Mouse (Mus musculus) liver, adult 2 months (tissue): Measurements from ENCODE around the gene Runx1. TPM values are rescaled to one million over a fixed set of nuclear protein-coding genes. Genes with fewer than 3 reads are reported as not detected.
A peak's percentile ranks its signal among the peaks of the same experiment; 100 is the strongest.

Experiments used
- DNase-seq: peaks from one replicate; pipeline ENCODE4 v3.0.0-alpha.2; 2011; ENCODE audit warnings: low read depth, low spot score; ENCODE audit errors: extremely low read depth
- H3K27ac ChIP-seq: fragments of 200-500 bp; replicated peaks from 2 replicates; pipeline ENCODE4 v1.5.1; 2012; ENCODE audit warnings: low read depth, mild to moderate bottlenecking, control low read depth, inconsistent platforms, low read length; ENCODE audit not compliant: insufficient read depth
- H3K27me3 ChIP-seq: fragments of 200-500 bp; 2 replicates; pipeline ENCODE4 v1.6.1; 2012; ENCODE audit warnings: mild to moderate bottlenecking, moderate library complexity, low read length, inconsistent platforms; ENCODE audit not compliant: control insufficient read depth, insufficient read depth
- H3K36me3 ChIP-seq: fragments of 200-500 bp; 2 replicates; pipeline ENCODE4 v1.6.1; 2012; ENCODE audit warnings: low read length, inconsistent platforms; ENCODE audit not compliant: control insufficient read depth, insufficient read depth
- H3K4me1 ChIP-seq: fragments of 200-500 bp; 2 replicates; pipeline ENCODE4 v1.6.1; 2011; ENCODE audit warnings: low read length; ENCODE audit not compliant: control insufficient read depth, insufficient read depth
- H3K4me3 ChIP-seq: fragments of 200-500 bp; 2 replicates; pipeline ENCODE4 v1.5.1; 2011; ENCODE audit warnings: low read depth, mild to moderate bottlenecking, control low read depth, low read length, moderate library complexity; ENCODE audit not compliant: insufficient read depth
- H3K79me2 ChIP-seq: fragments of 200-500 bp; 2 replicates; pipeline ENCODE4 v1.6.1; 2012; ENCODE audit warnings: inconsistent platforms, mild to moderate bottlenecking, low read length, moderate library complexity; ENCODE audit not compliant: control insufficient read depth, insufficient read depth
- H3K9ac ChIP-seq: fragments of 200-500 bp; 2 replicates; pipeline ENCODE4 v1.6.1; 2012; ENCODE audit warnings: low read depth, mild to moderate bottlenecking, control low read depth, inconsistent platforms, low read length
- CTCF ChIP-seq: fragments of 200-500 bp; IDR thresholded peaks from 2 replicates; pipeline ENCODE4 v1.5.1; 2011; ENCODE audit warnings: low read depth, low read length, control low read depth
- POLR2A ChIP-seq: fragments of 200-500 bp; IDR thresholded peaks from 2 replicates; pipeline ENCODE4 v1.6.1; 2011; ENCODE audit warnings: low read length, control low read depth; ENCODE audit not compliant: insufficient read depth; ENCODE audit errors: extremely low read depth
- WGBS: fragments of 180-500 bp; shearing (Covaris S2); methylation state at CpG from one replicate; pipeline ENCODE4 v1.1.7; 2018; 5-methylcytosine and 5-hydroxymethylcytosine counted together
- polyA plus RNA-seq: library from polyadenylated mRNA; depleted of rRNA; stranded (reverse); fragments of >200 nt; gene quantifications from 2 replicates; pipeline ENCODE4 v1.2.3, GENCODE M21; 2012
- total RNA-seq: library from RNA; depleted of rRNA; stranded (reverse); fragments of >200 nt; gene quantifications from 2 replicates; pipeline ENCODE4 v1.2.3, GENCODE M21; 2014

The Runx1 gene
- total and polyA plus RNA-seq, 2 experiments: 0.55 to 0.74 TPM

GRCm38 (mm10) chr16:92864191-92864590 is 38.2 kb upstream of the Runx1 start:
- Histone ChIP-seq H3K9ac (no peak overlapping the region), H3K4me3 (no peak overlapping the region), H3K79me2 (no peaks in the 10 kb centered on the region), H3K27ac (no peak overlapping the region), H3K4me1 (no peaks in the 10 kb centered on the region), H3K36me3 (no peaks in the 10 kb centered on the region), H3K27me3 (no peaks in the 10 kb centered on the region)
- peak; percentile 20 for DNase-seq
- TF ChIP-seq POLR2A (no peak), CTCF (no peak)
- 70% methylated on average over 2 of the region's 2 CpGs for WGBS

DNA sequence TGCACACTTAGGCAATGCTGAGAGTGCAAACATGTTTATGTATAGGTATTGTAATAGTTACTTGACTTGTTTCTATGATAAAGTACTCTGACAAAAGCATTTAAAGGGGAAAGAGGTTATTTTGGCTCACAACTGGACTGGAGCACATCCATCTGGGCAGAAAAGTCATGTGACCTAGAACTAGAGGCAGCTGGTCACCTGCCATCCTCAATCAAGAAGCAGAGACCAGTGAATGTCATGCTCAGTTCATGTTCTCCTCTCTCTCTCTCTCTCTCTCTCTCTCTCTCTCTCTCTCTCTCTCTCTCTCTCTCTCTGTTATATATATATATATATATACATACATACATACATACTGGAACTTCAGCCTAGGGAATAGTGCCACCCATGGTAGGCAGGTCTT is 37.2 kb upstream of the Runx1 start:
- Histone ChIP-seq H3K27ac (no peak overlapping the region), H3K4me1 (no peaks in the 10 kb centered on the region), H3K9ac (no peak overlapping the region), H3K27me3 (no peaks in the 10 kb centered on the region), H3K36me3 (no peaks in the 10 kb centered on the region), H3K4me3 (no peak overlapping the region), H3K79me2 (no peaks in the 10 kb centered on the region)
- no peak for DNase-seq
- no peak for TF ChIP-seq CTCF
- no peak for TF ChIP-seq POLR2A

- H3K79me2 ChIP-seq: no peaks in the 10 kb centered on the region
- no peaks in the 10 kb centered on the region for H3K27me3 ChIP-seq
- H3K4me1 ChIP-seq: no peaks in the 10 kb centered on the region
- H3K27ac ChIP-seq: no peak overlapping the region
- 85% methylated on average over 4 of the region's 4 CpGs for WGBS
- H3K9ac ChIP-seq: no peak overlapping the region
- no peaks in the 10 kb centered on the region for H3K36me3 ChIP-seq
- no peak overlapping the region for H3K4me3 ChIP-seq
- TF ChIP-seq POLR2A: no peak
- TF ChIP-seq CTCF: no peak
- DNase-seq: no peak
Observed at GRCm38 (mm10) chr16:92862430-92862829, 36.5 kb upstream of the Runx1 start.

DNA sequence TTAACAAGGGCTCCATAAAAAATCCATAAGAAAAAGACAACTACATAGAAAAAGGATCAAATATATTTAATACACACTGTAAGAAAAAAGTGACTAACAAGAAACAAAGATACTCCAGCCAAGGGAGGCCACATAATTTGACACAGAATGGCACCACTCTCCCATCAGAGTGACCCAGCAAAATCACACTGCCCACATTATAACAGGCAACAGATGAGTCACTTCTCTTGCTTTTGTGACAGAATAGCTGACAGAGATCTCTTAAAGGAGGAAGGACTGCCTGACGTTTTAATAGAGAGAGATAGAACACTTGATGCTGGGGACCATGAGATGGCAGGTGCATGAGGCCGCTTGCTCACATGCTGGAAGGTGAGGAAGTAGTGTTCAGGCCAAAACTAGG is 35.6 kb upstream of the Runx1 start:
- no peak overlapping the region for H3K27ac ChIP-seq
- no peak overlapping the region for H3K9ac ChIP-seq
- DNase-seq: no peak
- TF ChIP-seq CTCF (no peak), POLR2A (no peak)
- WGBS: 60% methylated on average over 2 of the region's 2 CpGs
- no peaks in the 10 kb centered on the region for H3K4me1 ChIP-seq
- H3K27me3 ChIP-seq: no peaks in the 10 kb centered on the region
- H3K36me3 ChIP-seq: no peaks in the 10 kb centered on the region
- H3K79me2 ChIP-seq: no peaks in the 10 kb centered on the region
- no peak overlapping the region for H3K4me3 ChIP-seq

GRCm38 (mm10) chr16:92860649-92861048 is 34.7 kb upstream of the Runx1 start:
- Histone ChIP-seq H3K9ac (no peak overlapping the region), H3K27ac (no peak overlapping the region), H3K4me1 (no peaks in the 10 kb centered on the region), H3K36me3 (no peaks in the 10 kb centered on the region), H3K4me3 (no peak overlapping the region), H3K79me2 (no peaks in the 10 kb centered on the region), H3K27me3 (no peaks in the 10 kb centered on the region)
- DNase-seq: no peak
- WGBS: 61% methylated on average over 1 of the region's 1 CpGs
- TF ChIP-seq CTCF (no peak), POLR2A (no peak)

- Histone ChIP-seq H3K36me3 (no peaks in the 10 kb centered on the region), H3K9ac (no peak overlapping the region), H3K79me2 (no peaks in the 10 kb centered on the region), H3K27ac (no peak overlapping the region), H3K27me3 (no peaks in the 10 kb centered on the region), H3K4me1 (no peaks in the 10 kb centered on the region), H3K4me3 (no peak overlapping the region)
- TF ChIP-seq CTCF (no peak), POLR2A (no peak)
- no peak for DNase-seq
- WGBS: 60% methylated on average over 3 of the region's 3 CpGs
Observed at GRCm38 (mm10) chr16:92856779-92857178, 30.8 kb upstream of the Runx1 start.
